Mouse (Mus musculus): ENCODE measurements at regions not wholly inside any gene's neighbourhood (a gene's known extent, or its start where the extent isn't known, plus 50 kb on each side); places are given as distances from the start of the nearest gene placed in this dataset.
A peak's percentile ranks its signal among the peaks of the same experiment; 100 is the strongest.

- peak; percentile 46 to 47 for DNase-seq
Measured at GRCm38 (mm10) chr13:110690501-110691255, 295.8 kb downstream of the Plk2 start.

- no peak for DNase-seq
Measured at GRCm38 (mm10) chr13:110692696-110693095, 297.9 kb downstream of the Plk2 start.

GRCm38 (mm10) chr13:110694876-110695275 lies 300.0 kb downstream of the Plk2 start:
- DNase-seq: no peak

- DNase-seq: peak in 1 of 2 experiments; percentile 13
Measured at GRCm38 (mm10) chr13:110696549-110696948, 301.7 kb downstream of the Plk2 start.

- DNase-seq: no peak
Measured at GRCm38 (mm10) chr13:110704261-110704660, 309.4 kb downstream of the Plk2 start.

GRCm38 (mm10) chr13:110710847-110711246 lies 316.0 kb downstream of the Plk2 start:
- no peak for DNase-seq

GRCm38 (mm10) chr13:110712527-110712926 lies 317.7 kb downstream of the Plk2 start:
- no peak for DNase-seq

- no peak for DNase-seq
Measured at GRCm38 (mm10) chr13:110722170-110722569, 327.3 kb downstream of the Plk2 start.

- no peak for DNase-seq
Measured at GRCm38 (mm10) chr13:110722752-110723151, 327.9 kb downstream of the Plk2 start.

- no peak for DNase-seq
Measured at GRCm38 (mm10) chr13:110724836-110725235, 330.0 kb downstream of the Plk2 start.

- DNase-seq: no peak
Measured at GRCm38 (mm10) chr13:110725821-110726220, 331.0 kb downstream of the Plk2 start.

- DNase-seq: no peak
Measured at GRCm38 (mm10) chr13:110735511-110735910, 340.7 kb downstream of the Plk2 start.

GRCm38 (mm10) chr13:110741576-110742206 lies 346.8 kb downstream of the Plk2 start:
- no peak for DNase-seq

GRCm38 (mm10) chr13:110747223-110747868 lies 352.5 kb downstream of the Plk2 start:
- peak; percentile 9 to 11 for DNase-seq

- DNase-seq: no peak
Measured at GRCm38 (mm10) chr13:110752746-110753145, 357.9 kb downstream of the Plk2 start.

GRCm38 (mm10) chr13:110754548-110754947 lies 359.7 kb downstream of the Plk2 start:
- no peak for DNase-seq

- DNase-seq: no peak
Measured at GRCm38 (mm10) chr13:110756877-110757276, 362.0 kb downstream of the Plk2 start.

- DNase-seq: no peak
Measured at GRCm38 (mm10) chr13:110769210-110769609, 374.4 kb downstream of the Plk2 start.

GRCm38 (mm10) chr13:110775251-110775650 lies 380.4 kb downstream of the Plk2 start:
- DNase-seq: no peak

- DNase-seq: no peak
Measured at GRCm38 (mm10) chr13:110784162-110784785, 389.4 kb downstream of the Plk2 start.

GRCm38 (mm10) chr13:110784822-110785221 lies 390.0 kb downstream of the Plk2 start:
- DNase-seq: no peak

- no peak for DNase-seq
Measured at GRCm38 (mm10) chr13:110798313-110798712, 403.5 kb downstream of the Plk2 start.

GRCm38 (mm10) chr13:110802841-110803240 lies 408.0 kb downstream of the Plk2 start:
- no peak for DNase-seq
